Mouse (Mus musculus) MEL (cell line): Measurements from ENCODE around the gene Mylk.

Experiments used
- CTCF ChIP-seq, 3 experiments: IDR thresholded peaks in 2 of 3; conservative IDR thresholded peaks in 1 of 3; 2 replicates each; pipeline ENCODE4 v1.5.1; 2011 to 2012; ENCODE audit warnings: low read length in 3 of 3, low read depth in 2 of 3, mild to moderate bottlenecking in 2 of 3, improper control_type of control experiment in 1 of 3, inconsistent platforms in 1 of 3, mixed read lengths in 1 of 3, moderate library complexity in 1 of 3; ENCODE audit not compliant: control insufficient read depth in 1 of 3, insufficient read depth in 1 of 3, poor library complexity in 1 of 3, severe bottlenecking in 1 of 3
- E2F4 ChIP-seq: IDR thresholded peaks from 2 replicates; pipeline ENCODE4 v1.6.1; 2011; ENCODE audit warnings: low read depth, low read length, improper control_type of control experiment, borderline replicate concordance
- POLR2AphosphoS2 ChIP-seq: IDR thresholded peaks from 2 replicates; pipeline ENCODE4 v1.6.1; 2011; ENCODE audit warnings: low read length, improper control_type of control experiment
- SMC3 ChIP-seq: IDR thresholded peaks from 2 replicates; pipeline ENCODE4 v1.6.1; 2011; ENCODE audit warnings: low read depth, low read length, improper control_type of control experiment
- ZC3H11A ChIP-seq: IDR thresholded peaks from 2 replicates; pipeline ENCODE4 v1.6.1; 2012; ENCODE audit warnings: low read depth, mild to moderate bottlenecking, inconsistent platforms, low read length, improper control_type of control experiment

DNA sequence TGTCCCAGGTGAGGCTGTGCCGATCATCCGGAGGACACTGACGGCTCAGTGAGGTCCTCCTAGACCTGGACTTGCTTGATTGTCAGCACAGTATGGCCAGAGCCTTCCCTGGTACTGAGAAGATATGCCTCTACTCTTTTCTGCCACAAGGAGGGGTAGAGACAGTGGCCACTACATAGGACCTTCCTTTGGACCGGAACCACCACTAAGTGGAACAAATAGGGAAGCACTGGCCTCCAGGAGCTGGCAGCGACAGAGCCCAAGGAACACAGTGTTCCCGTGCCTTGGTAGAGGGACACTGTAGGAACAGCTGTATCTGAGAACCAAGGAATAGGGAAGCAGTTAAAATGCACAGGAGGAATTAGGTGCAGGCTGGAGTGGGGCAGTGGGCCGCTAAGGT is 233.0 kb downstream of the Mylk start:
- TF ChIP-seq CTCF (IDR thresholded peaks at IDR 0.05 in 2 of 3, conservative IDR thresholded peaks at IDR 0.05 in 1 of 3; ENCODE audit: control insufficient read depth in 1 of 3, insufficient read depth in 1 of 3, low read depth in 2 of 3, low read length in 3 of 3, poor library complexity in 1 of 3, severe bottlenecking in 1 of 3) (no peak), ZC3H11A (no peak), SMC3 (no peak), POLR2AphosphoS2 (no peak), E2F4 (no peak)
